Mouse (Mus musculus) erythroblast, embryonic 14.5 days (primary cell): Measurements from ENCODE around the gene Zfp980.
"Not testable (repeated sequence)": the region's sequence is repeated elsewhere in the genome, so short reads cannot be mapped to it uniquely, and the experiment has no call there.

Source experiments
- GATA1 ChIP-seq: IDR thresholded peaks from 2 replicates; pipeline ENCODE4 v1.6.1; 2012; ENCODE audit warnings: low read length, inconsistent platforms, mixed read lengths
- TAL1 ChIP-seq: IDR thresholded peaks from 3 replicates; pipeline ENCODE4 v1.6.1; 2012; ENCODE audit warnings: low read length, inconsistent platforms, mixed read lengths

DNA sequence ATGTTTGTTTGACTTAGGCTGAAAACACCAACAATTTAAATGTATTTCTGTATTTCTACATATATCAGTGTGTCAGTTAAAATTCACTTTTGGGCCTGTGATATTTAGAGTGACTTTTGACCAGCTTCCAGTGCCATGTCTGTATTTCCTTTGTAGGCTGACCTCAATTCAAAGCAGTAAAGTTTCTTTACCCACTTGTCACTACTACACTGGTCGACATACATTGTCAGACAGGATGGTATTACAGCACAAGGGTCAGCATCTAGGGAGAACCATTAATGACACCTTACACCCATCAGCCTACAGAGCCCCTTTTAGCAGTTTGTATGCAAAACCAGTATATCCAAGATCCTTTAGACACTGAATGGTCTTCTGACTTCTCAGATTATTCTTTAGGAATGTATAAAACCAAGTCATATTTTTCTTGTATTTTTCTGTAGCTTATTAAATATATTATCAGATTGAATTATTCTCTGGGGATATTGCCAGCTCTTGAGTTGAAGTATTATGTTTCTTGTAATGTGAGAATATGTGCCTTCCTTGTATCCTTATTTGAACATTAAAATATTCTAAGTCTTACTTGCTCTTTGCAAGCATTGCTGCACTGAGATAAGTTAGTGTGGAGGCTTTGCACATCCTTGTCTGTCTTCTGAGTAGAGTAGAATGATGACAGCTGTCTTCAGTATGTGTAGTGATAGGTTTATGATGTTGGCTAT is 10.3 kb downstream of the Zfp980 start:
- TF ChIP-seq GATA1, TAL1: not testable (repeated sequence)
